In genomic region chr4:131112536-131112935, GRCm38 (mm10) we compare ENCODE assay signal across 26 mouse cellular contexts.
"Had no signal": no experiment of that assay in that cellular context is flagged by ENCODE, and none has a peak within 500 bp of the region (broad histone marks: within the 10 kb centered on the region; RNA-seq: fewer than 3 reads in every experiment).

No protein-coding gene starts in this region.

- H3K9me3 ChIP-seq: heart, embryonic 10.5 days; heart, embryonic 12.5 days; hindbrain, embryonic 10.5 days; hindbrain, embryonic 13.5 days; hindbrain, embryonic 15.5 days; intestine, embryonic 15.5 days; limb, embryonic 10.5 days; limb, embryonic 12.5 days; liver, embryonic 13.5 days had no signal

- DNase-seq: gastrocnemius, adult 2 months; gastrocnemius, postnatal 10 days; gastrocnemius, postnatal 25 days; heart, adult 18-20 months; heart, postnatal 10 days; heart, postnatal 4 days; kidney, adult 18-20 months; kidney, adult 8-10 months; kidney, postnatal 10 days; kidney, postnatal 25 days; kidney, postnatal 4 days; liver; liver, embryonic 13.5 days had no signal

- H3K4me2 ChIP-seq: heart, embryonic 12.5 days; hindbrain, embryonic 13.5 days; hindbrain, embryonic 15.5 days; intestine, embryonic 15.5 days; limb, embryonic 12.5 days; liver, embryonic 11.5 days; liver, embryonic 13.5 days had no signal

- H3K27me3 ChIP-seq: hindbrain, embryonic 15.5 days; intestine, embryonic 15.5 days; liver, embryonic 13.5 days had no signal

- H3K9ac ChIP-seq: heart, embryonic 12.5 days; hindbrain, embryonic 13.5 days; hindbrain, embryonic 15.5 days; intestine, embryonic 15.5 days; limb, embryonic 12.5 days; liver, embryonic 13.5 days had no signal

- ATAC-seq: inflammation-experienced regulatory T-cells, adult 6 months; intestine, embryonic 15.5 days; intestine, postnatal 0 days had no signal

- H3K36me3 ChIP-seq: heart, embryonic 10.5 days; heart, embryonic 12.5 days; hindbrain, embryonic 10.5 days; hindbrain, embryonic 13.5 days; hindbrain, embryonic 15.5 days; intestine, embryonic 15.5 days; limb, embryonic 10.5 days; limb, embryonic 12.5 days; liver, embryonic 13.5 days had no signal

- H3K4me3 ChIP-seq: gastrocnemius, adult 2 months; heart, embryonic 10.5 days; heart, embryonic 12.5 days; hindbrain, embryonic 10.5 days; hindbrain, embryonic 13.5 days; hindbrain, embryonic 15.5 days; intestine, embryonic 15.5 days; layer of hippocampus, adult 2 months; left cerebral cortex, adult 2 months; limb, embryonic 10.5 days; limb, embryonic 12.5 days; liver, embryonic 13.5 days had no signal

- H3K27ac ChIP-seq: gastrocnemius, adult 2 months; heart, embryonic 10.5 days; hindbrain, embryonic 10.5 days; intestine, embryonic 15.5 days; layer of hippocampus, adult 2 months; left cerebral cortex, adult 2 months; limb, embryonic 10.5 days; limb, embryonic 12.5 days; liver, embryonic 13.5 days had no signal

- H3K4me1 ChIP-seq: heart, embryonic 10.5 days; heart, embryonic 12.5 days; intestine, embryonic 15.5 days; liver, embryonic 13.5 days had no signal
